Mouse (Mus musculus): ENCODE measurements at regions not wholly inside any gene's neighbourhood (a gene's known extent, or its start where the extent isn't known, plus 50 kb on each side); places are given as distances from the start of the nearest gene placed in this dataset.

DNA sequence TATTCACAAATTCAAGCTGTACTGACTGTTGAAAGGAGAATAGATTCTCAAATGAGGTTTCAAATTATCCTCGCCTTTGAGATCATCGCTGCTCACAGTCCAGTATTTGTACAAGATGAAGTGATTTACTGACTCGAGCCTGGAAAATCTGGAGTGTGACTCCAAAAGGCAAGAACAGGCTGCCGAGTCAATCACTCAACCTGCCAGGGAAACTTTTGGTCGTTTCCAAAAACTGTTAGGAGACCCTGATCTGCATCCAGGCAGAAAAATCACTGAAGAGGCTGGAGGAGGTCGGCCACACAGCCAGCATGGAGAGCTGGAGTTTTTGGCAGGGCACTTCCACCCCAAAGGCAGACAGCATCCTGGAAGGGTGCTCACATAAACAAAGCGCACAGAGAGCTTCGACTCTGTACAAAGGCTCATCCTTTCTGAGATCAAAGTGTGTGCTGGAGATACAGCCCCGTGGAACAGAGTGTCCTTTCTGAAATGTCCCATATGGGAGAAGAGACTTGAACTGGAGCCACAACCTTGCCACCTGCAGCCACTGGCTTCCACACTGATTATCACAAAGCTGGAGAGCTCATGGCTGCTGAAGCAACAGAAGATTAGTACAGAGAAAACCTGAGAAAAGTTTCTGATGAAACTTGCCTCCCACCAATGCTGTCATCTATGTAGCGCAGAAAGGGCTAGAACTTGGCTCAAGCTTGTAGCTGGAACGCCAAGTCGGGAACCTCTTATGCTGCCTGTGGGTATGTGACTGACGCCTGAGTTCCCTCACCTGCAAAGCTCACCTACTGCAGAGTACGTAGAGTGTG lies 355.5 kb upstream of the Npvf start:
- no peak overlapping the region for H3K4me2 ChIP-seq (replicated peaks; ENCODE audit: low read depth, low read length)
- WGBS: 54% methylated on average over 14 of the region's 14 CpGs
- no peaks in the 10 kb centered on the region for H3K36me3 ChIP-seq (ENCODE audit: control insufficient read depth, insufficient read depth, low read length)
- no peaks in the 10 kb centered on the region for H3K9me3 ChIP-seq (ENCODE audit: control insufficient read depth, low read depth, low read length)
- ATAC-seq (ENCODE audit: insufficient number of reproducible peaks, insufficient read depth, low FRiP score, low read depth): no peak
- no peak overlapping the region for H3K9ac ChIP-seq (replicated peaks; ENCODE audit: low read depth, low read length)
- H3K4me1 ChIP-seq (ENCODE audit: control insufficient read depth, insufficient read depth, low read length): peaks cover 12% of the 10 kb centered on the region; the same call in 1 of the 2 replicates
- no peaks in the 10 kb centered on the region for H3K27me3 ChIP-seq (ENCODE audit: control insufficient read depth, insufficient read depth, low read length)
- H3K27ac ChIP-seq (ENCODE audit: low read length): peak overlapping the region; percentile 18; the same call in 1 of the 2 replicates
- no peak overlapping the region for H3K4me3 ChIP-seq (ENCODE audit: low read depth, low read length)

DNA sequence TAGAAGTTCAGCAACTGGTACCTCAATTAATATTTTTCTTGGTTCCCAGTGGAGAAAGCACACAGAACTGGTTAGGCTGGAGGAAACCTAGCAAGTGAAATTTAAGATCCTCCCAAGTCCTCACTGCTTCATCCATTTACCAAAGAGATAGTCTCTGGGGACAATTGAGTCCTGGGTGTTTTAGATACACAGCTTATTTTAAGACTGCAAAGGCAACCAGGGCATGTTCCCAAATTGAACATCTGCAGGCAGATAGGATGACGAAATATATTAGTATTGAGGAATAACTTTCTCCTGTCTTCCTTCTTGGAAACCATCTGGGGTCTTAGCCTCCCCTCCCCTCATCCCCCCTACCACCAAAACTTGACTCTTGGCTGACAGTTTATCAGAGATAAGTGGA lies 356.3 kb upstream of the Npvf start:
- H3K4me2 ChIP-seq (replicated peaks; ENCODE audit: low read depth, low read length): no peak overlapping the region
- no peak overlapping the region for H3K4me3 ChIP-seq (ENCODE audit: low read depth, low read length)
- H3K9me3 ChIP-seq (ENCODE audit: control insufficient read depth, low read depth, low read length): no peaks in the 10 kb centered on the region
- H3K27ac ChIP-seq (ENCODE audit: low read length): no peak overlapping the region
- no peaks in the 10 kb centered on the region for H3K27me3 ChIP-seq (ENCODE audit: control insufficient read depth, insufficient read depth, low read length)
- H3K9ac ChIP-seq (replicated peaks; ENCODE audit: low read depth, low read length): no peak overlapping the region
- H3K36me3 ChIP-seq (ENCODE audit: control insufficient read depth, insufficient read depth, low read length): no peaks in the 10 kb centered on the region
- peaks cover 5% of the 10 kb centered on the region; the same call in 1 of the 2 replicates for H3K4me1 ChIP-seq (ENCODE audit: control insufficient read depth, insufficient read depth, low read length)
- WGBS: 59% methylated on average over 1 of the region's 1 CpGs
- ATAC-seq (ENCODE audit: insufficient number of reproducible peaks, insufficient read depth, low FRiP score, low read depth): no peak

DNA sequence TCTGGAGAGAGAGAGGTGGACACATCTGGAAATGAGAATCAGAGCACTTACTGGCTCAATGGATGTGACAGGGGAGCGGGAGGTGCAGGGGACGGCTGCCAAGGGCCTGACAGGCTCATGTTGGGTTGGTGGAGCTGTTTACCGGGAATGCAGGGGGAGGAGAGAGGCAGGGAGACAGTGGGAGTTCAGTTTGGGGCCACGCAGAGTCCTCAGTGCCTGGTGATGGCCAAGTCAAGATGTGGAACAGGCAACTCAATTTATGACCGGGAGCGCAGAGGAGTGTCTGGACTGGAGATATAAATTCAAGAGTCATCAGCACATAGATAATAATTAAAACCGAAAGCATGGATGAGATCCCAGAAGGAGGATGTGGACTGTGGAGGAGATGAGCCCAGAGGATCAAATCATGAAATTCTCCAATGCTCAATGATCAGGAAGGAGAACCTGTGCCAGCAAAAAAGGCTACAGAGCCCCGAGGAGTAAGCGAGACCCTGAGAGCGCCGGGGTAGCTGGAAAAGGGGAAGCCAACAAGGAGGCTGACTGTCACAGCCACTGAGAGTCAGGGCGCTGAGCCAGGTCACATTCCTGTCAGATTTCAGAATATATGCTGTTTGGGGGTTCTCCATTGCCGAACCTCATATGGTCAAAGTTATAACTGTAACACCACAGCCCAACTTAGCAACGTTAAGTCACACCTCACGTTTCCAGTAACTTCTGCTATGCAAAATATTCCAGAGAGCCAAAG lies 358.0 kb upstream of the Npvf start:
- peaks cover 5% of the 10 kb centered on the region; the same call in 1 of the 2 replicates for H3K4me1 ChIP-seq (ENCODE audit: control insufficient read depth, insufficient read depth, low read length)
- no peak overlapping the region for H3K27ac ChIP-seq (ENCODE audit: low read length)
- H3K36me3 ChIP-seq (ENCODE audit: control insufficient read depth, insufficient read depth, low read length): no peaks in the 10 kb centered on the region
- no peak overlapping the region for H3K9ac ChIP-seq (replicated peaks; ENCODE audit: low read depth, low read length)
- H3K27me3 ChIP-seq (ENCODE audit: control insufficient read depth, insufficient read depth, low read length): no peaks in the 10 kb centered on the region
- no peak overlapping the region for H3K4me3 ChIP-seq (ENCODE audit: low read depth, low read length)
- 71% methylated on average over 15 of the region's 15 CpGs for WGBS
- H3K9me3 ChIP-seq (ENCODE audit: control insufficient read depth, low read depth, low read length): no peaks in the 10 kb centered on the region
- H3K4me2 ChIP-seq (replicated peaks; ENCODE audit: low read depth, low read length): no peak overlapping the region
- ATAC-seq (ENCODE audit: insufficient number of reproducible peaks, insufficient read depth, low FRiP score, low read depth): no peak

DNA sequence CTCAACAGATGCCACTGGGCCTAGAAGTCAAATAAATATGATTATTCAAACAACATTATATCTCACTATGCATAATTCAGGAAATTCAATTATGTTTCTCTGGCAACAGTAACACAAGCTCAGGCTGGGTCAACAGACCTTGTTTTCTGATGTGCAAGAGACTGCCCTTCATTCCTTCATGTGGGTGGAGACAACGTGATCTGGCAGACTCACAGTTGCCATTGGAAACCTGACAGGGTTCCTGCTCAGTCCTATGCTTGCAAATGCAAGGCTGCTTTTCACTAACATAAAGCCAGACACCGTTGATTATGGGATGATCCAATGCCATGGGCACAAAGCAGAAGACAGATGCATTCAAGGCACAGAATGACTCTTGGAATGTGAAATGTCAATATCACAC lies 361.5 kb upstream of the Npvf start:
- no peak overlapping the region for H3K9ac ChIP-seq (replicated peaks; ENCODE audit: low read depth, low read length)
- WGBS: 57% methylated on average over 2 of the region's 2 CpGs
- H3K27ac ChIP-seq (ENCODE audit: low read length): no peak overlapping the region
- no peak for ATAC-seq (ENCODE audit: insufficient number of reproducible peaks, insufficient read depth, low FRiP score, low read depth)
- H3K36me3 ChIP-seq (ENCODE audit: control insufficient read depth, insufficient read depth, low read length): no peaks in the 10 kb centered on the region
- H3K9me3 ChIP-seq (ENCODE audit: control insufficient read depth, low read depth, low read length): no peaks in the 10 kb centered on the region
- H3K4me3 ChIP-seq (ENCODE audit: low read depth, low read length): no peak overlapping the region
- H3K4me1 ChIP-seq (ENCODE audit: control insufficient read depth, insufficient read depth, low read length): 0 out of 2 replicates have a peak, but pooled peaks cover 5% of the 10 kb centered on the region
- no peak overlapping the region for H3K4me2 ChIP-seq (replicated peaks; ENCODE audit: low read depth, low read length)
- H3K27me3 ChIP-seq (ENCODE audit: control insufficient read depth, insufficient read depth, low read length): no peaks in the 10 kb centered on the region

DNA sequence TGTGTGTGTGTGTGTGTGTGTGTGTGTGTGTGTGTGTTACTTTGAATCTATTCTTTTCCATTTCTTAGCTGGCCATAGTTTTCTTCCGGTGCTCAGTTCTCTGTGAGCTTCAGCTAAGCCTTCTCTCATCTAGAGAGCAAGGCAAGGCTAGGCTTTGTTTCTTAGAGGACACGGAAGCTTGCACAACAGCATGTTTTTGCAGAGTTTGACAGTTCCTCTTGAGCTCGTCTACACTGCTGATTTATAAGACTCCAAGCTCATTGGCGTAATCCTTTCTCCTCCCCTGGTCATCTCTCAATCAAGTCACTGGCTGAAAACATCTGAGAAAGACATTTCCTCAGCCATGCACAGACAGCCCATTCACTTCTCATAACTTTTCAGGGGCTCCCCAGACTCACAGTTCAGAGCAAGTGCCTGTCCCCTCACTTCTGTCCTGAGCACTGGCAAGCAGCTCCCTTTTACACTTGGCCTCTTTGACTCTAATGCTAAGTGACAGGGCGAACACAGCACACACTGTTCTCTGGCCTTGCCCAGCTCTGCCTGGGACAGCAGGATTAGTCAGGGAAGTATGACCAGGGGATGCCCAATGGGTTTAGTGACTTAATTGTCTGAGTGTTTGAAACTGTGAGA lies 362.3 kb upstream of the Npvf start:
- Histone ChIP-seq H3K9me3 (ENCODE audit: control insufficient read depth, low read depth, low read length) (no peaks in the 10 kb centered on the region), H3K27ac (ENCODE audit: low read length) (no peak overlapping the region), H3K4me3 (ENCODE audit: low read depth, low read length) (no peak overlapping the region), H3K27me3 (ENCODE audit: control insufficient read depth, insufficient read depth, low read length) (no peaks in the 10 kb centered on the region), H3K4me1 (ENCODE audit: control insufficient read depth, insufficient read depth, low read length) (0 out of 2 replicates have a peak, but pooled peaks cover 5% of the 10 kb centered on the region), H3K9ac (replicated peaks; ENCODE audit: low read depth, low read length) (no peak overlapping the region), H3K4me2 (replicated peaks; ENCODE audit: low read depth, low read length) (no peak overlapping the region), H3K36me3 (ENCODE audit: control insufficient read depth, insufficient read depth, low read length) (no peaks in the 10 kb centered on the region)
- 58% methylated on average over 5 of the region's 5 CpGs for WGBS
- no peak for ATAC-seq (ENCODE audit: insufficient number of reproducible peaks, insufficient read depth, low FRiP score, low read depth)

DNA sequence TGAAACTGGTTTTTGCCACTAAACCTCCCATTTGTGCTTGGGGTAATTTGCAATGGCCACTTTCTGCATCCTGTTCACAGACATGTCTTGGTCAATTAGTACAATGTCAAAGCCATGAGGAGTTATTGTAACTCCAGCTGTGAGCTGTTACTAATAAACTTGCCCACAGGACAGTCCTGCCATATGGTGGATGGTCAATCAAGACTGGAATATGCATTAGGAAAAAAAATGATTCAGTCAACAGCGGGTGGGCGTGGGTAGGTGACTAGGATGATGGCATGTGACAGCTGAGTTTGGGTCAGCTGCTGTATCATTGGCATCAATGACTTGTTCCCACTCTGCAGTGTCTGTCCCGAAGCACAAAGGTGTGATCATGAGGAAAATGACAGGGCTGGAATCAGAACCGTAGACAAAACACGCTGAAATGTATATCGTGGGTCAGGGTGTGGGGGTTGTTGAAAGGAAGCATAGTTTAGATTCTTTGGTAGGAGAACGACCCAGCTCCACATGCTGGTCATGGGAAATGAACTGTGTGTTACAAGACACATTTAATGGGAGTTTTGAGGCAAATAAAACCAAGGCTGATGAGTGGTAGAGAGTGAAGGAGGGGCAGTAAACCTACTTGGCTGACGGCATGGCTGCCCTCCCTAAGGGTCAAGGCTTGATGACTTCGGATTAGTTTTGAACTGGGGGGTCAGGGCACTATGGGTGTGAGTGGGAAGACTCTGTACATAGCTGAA lies 363.2 kb upstream of the Npvf start:
- Histone ChIP-seq H3K36me3 (ENCODE audit: control insufficient read depth, insufficient read depth, low read length) (no peaks in the 10 kb centered on the region), H3K4me1 (ENCODE audit: control insufficient read depth, insufficient read depth, low read length) (0 out of 2 replicates have a peak, but pooled peaks cover 3% of the 10 kb centered on the region), H3K9ac (replicated peaks; ENCODE audit: low read depth, low read length) (no peak overlapping the region), H3K27ac (ENCODE audit: low read length) (no peak overlapping the region), H3K4me2 (replicated peaks; ENCODE audit: low read depth, low read length) (no peak overlapping the region), H3K27me3 (ENCODE audit: control insufficient read depth, insufficient read depth, low read length) (no peaks in the 10 kb centered on the region), H3K9me3 (ENCODE audit: control insufficient read depth, low read depth, low read length) (no peaks in the 10 kb centered on the region), H3K4me3 (ENCODE audit: low read depth, low read length) (no peak overlapping the region)
- no peak for ATAC-seq (ENCODE audit: insufficient number of reproducible peaks, insufficient read depth, low FRiP score, low read depth)
- 68% methylated on average over 9 of the region's 9 CpGs for WGBS

DNA sequence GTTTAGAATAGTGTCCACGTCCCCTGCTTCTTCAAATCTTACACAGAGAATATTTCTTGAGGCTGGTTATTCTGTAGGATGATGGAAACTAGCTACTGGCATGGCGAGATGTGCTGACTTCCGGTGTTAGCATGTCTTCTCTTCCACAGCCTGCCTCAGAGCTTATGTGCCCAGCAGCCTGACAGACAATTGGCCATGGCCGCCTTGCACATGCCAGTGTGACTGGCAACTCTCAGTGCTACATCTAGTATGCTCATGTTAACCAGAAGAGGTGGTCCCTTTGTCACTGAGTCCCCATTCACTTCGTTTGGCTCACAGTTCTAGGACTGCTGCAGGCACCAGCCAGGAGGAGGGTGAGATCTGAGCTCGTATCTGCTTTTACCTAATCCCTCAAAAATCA lies 367.0 kb upstream of the Npvf start:
- Histone ChIP-seq H3K27me3 (ENCODE audit: control insufficient read depth, insufficient read depth, low read length) (no peaks in the 10 kb centered on the region), H3K27ac (ENCODE audit: low read length) (peak overlapping the region; percentile 11; the same call in 1 of the 2 replicates), H3K4me3 (ENCODE audit: low read depth, low read length) (no peak overlapping the region), H3K36me3 (ENCODE audit: control insufficient read depth, insufficient read depth, low read length) (no peaks in the 10 kb centered on the region), H3K4me1 (ENCODE audit: control insufficient read depth, insufficient read depth, low read length) (peaks cover 2% of the 10 kb centered on the region; the same call in 1 of the 2 replicates), H3K9me3 (ENCODE audit: control insufficient read depth, low read depth, low read length) (no peaks in the 10 kb centered on the region), H3K4me2 (replicated peaks; ENCODE audit: low read depth, low read length) (no peak overlapping the region), H3K9ac (replicated peaks; ENCODE audit: low read depth, low read length) (no peak overlapping the region)
- no peak for ATAC-seq (ENCODE audit: insufficient number of reproducible peaks, insufficient read depth, low FRiP score, low read depth)
- WGBS: 79% methylated on average over 6 of the region's 6 CpGs

DNA sequence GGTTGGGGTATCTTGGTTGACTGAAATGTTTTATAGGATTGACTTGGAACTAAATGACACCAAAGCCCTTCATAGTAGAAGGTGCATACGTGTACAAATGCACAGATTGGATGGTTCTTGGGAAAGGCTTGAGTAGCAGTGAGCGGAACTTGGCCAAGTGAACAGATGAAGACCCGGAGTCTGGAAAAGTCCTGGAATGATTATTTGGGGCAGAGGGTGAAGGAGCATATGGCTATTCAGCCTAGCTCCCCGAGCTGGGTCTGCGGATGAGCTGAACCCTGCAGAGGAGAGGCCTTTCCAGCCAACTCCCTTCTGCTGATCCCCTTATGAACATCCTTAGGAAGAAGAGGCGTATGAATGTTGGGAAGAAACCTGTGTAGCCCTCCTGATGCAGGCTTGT lies 369.1 kb upstream of the Npvf start:
- no peak overlapping the region for H3K4me3 ChIP-seq (ENCODE audit: low read depth, low read length)
- no peaks in the 10 kb centered on the region for H3K27me3 ChIP-seq (ENCODE audit: control insufficient read depth, insufficient read depth, low read length)
- H3K9ac ChIP-seq (replicated peaks; ENCODE audit: low read depth, low read length): no peak overlapping the region
- H3K36me3 ChIP-seq (ENCODE audit: control insufficient read depth, insufficient read depth, low read length): no peaks in the 10 kb centered on the region
- no peak for ATAC-seq (ENCODE audit: insufficient number of reproducible peaks, insufficient read depth, low FRiP score, low read depth)
- H3K27ac ChIP-seq (ENCODE audit: low read length): no peak overlapping the region
- 87% methylated on average over 6 of the region's 6 CpGs for WGBS
- no peak overlapping the region for H3K4me2 ChIP-seq (replicated peaks; ENCODE audit: low read depth, low read length)
- H3K9me3 ChIP-seq (ENCODE audit: control insufficient read depth, low read depth, low read length): no peaks in the 10 kb centered on the region
- H3K4me1 ChIP-seq (ENCODE audit: control insufficient read depth, insufficient read depth, low read length): peaks cover 3% of the 10 kb centered on the region

All from stomach, embryonic 14.5 days (tissue).